Mouse (Mus musculus) midbrain, embryonic 11.5 days (tissue): ENCODE results near the gene Ano2. TPM values are rescaled to one million over a fixed set of nuclear protein-coding genes. Genes with fewer than 3 reads are reported as not detected.

Experiments
- ATAC-seq: fragments of 200-750 bp; cut with Nextera tagmentation; 2 replicates; pipeline ENCODE4 v1.8.0; 2017; ENCODE audit warnings: moderate TSS enrichment, moderate library complexity; ENCODE audit not compliant: low FRiP score
- DNase-seq: peaks from one replicate; pipeline ENCODE4 v3.0.0; 2015; ENCODE audit warnings: low spot score; ENCODE audit errors: missing footprints
- H3K27ac ChIP-seq: fragments of 300-500 bp; sonication (generic); 2 replicates; pipeline ENCODE4 v1.5.1; 2014; ENCODE audit warnings: low read depth, low read length
- H3K27me3 ChIP-seq: fragments of 300-500 bp; sonication (generic); 2 replicates; pipeline ENCODE4 v1.6.1; 2014; ENCODE audit warnings: mild to moderate bottlenecking, low read length, moderate library complexity, mixed read lengths; ENCODE audit not compliant: control insufficient read depth, insufficient read depth
- H3K36me3 ChIP-seq: fragments of 300-500 bp; sonication (generic); 2 replicates; pipeline ENCODE4 v1.6.1; 2014; ENCODE audit warnings: mild to moderate bottlenecking, low read length, moderate library complexity, mixed read lengths; ENCODE audit not compliant: control insufficient read depth, insufficient read depth
- H3K4me1 ChIP-seq: fragments of 300-500 bp; sonication (generic); 2 replicates; pipeline ENCODE4 v1.6.1; 2014; ENCODE audit warnings: low read length; ENCODE audit not compliant: control insufficient read depth, insufficient read depth
- H3K4me2 ChIP-seq: fragments of 300-500 bp; sonication (generic); 2 replicates; pipeline ENCODE4 v1.6.1; 2014; ENCODE audit warnings: mild to moderate bottlenecking, moderate library complexity
- H3K4me3 ChIP-seq: fragments of 300-500 bp; sonication (generic); 2 replicates; pipeline ENCODE4 v1.5.1; 2014; ENCODE audit warnings: low read depth, low read length
- H3K9ac ChIP-seq: fragments of 300-500 bp; sonication (generic); 2 replicates; pipeline ENCODE4 v1.6.1; 2014; ENCODE audit warnings: low read length
- H3K9me3 ChIP-seq: fragments of 300-500 bp; sonication (generic); 2 replicates; pipeline ENCODE4 v1.6.1; 2016; ENCODE audit warnings: low read length; ENCODE audit not compliant: control insufficient read depth
- WGBS: fragments of 180-500 bp; shearing (Covaris S2); extraction: QIAGEN DNeasy Blood & Tissue Kit; methylation state at CpG from one replicate; pipeline ENCODE4 v1.1.7; 2014; 5-methylcytosine and 5-hydroxymethylcytosine counted together
- polyA plus RNA-seq: library from polyadenylated mRNA; unstranded; fragments of >200 nt; fragmentation: Nextera tagmentation; extraction: Ambion mirVana; gene quantifications from 2 replicates; pipeline ENCODE4 v1.2.1, GENCODE M21; 2014

Ano2 gene
- polyA plus RNA-seq, 1 experiment from 2014 or later = 0.31 TPM

DNA sequence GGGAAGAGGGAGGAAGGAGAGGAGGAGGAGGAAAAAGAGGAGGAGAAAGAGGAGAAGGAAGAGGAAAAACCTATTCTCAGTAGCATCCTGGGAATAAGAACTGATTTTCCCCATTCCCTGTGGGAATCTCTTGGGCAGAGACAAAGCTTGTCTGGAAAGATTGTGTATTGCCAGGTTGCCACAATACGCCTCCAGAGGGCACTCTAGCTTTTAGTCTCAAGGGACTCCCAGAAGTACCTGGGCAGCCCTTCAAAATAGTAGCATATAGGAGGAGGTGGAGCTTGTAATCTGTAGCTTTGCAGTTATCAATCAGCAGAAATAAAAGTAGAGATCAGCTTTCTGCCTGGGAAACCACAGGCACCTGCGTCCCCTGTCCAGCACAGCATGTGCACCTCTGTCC is 178.3 kb downstream of the Ano2 start:
- no peaks in the 10 kb centered on the region for H3K4me1 ChIP-seq
- no peak overlapping the region for H3K27ac ChIP-seq
- no peaks in the 10 kb centered on the region for H3K9me3 ChIP-seq
- H3K4me3 ChIP-seq = no peak overlapping the region
- H3K27me3 ChIP-seq = no peaks in the 10 kb centered on the region
- no peak overlapping the region for H3K4me2 ChIP-seq
- WGBS = 29% methylated on average over 2 of the region's 2 CpGs
- no peak for DNase-seq
- H3K36me3 ChIP-seq = no peaks in the 10 kb centered on the region
- ATAC-seq = no peak
- no peak overlapping the region for H3K9ac ChIP-seq

DNA sequence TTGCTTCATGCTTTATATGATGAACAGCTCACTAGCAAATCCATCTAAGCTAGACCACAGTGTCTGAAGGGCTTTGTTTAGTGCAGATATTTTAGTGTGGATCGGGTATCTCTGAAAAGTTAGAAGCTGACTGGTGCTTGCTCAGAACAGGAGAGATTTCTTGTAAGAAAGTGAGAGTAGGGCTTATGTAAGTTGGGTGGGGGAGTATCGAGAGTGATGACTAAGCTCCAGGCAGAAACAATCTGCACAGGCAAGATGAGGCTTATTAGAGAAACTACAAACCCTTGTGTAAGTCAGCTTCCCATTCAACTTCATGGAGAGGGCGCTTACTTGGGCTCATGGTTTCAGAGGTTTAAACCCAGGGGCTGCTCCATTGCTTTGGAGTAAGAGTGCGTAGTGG is 181.3 kb downstream of the Ano2 start:
- 84% methylated on average over 4 of the region's 4 CpGs for WGBS
- H3K27me3 ChIP-seq = no peaks in the 10 kb centered on the region

DNA sequence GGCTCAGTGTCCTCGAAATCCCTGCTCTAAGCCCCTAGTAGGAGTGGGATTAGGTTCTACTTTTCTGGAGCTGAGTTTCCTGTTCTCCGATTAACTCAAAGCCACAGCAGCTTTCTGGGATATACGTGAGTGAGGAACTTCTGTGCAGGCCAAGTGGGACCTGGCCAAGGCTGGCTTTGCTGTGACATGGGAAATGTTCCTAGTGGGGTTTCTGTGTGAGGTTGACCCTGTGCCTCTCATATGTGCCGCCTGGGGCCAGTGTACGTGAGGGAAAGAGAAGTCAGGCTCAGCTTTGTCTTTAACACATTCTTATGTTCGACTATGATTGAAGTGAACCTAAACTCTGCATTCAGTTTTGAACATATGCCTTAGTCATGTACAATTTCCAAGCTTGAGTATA is 184.5 kb downstream of the Ano2 start:
- ATAC-seq = no peak
- WGBS = 80% methylated on average over 6 of the region's 6 CpGs
- no peak for DNase-seq
- Histone ChIP-seq H3K36me3 (no peaks in the 10 kb centered on the region), H3K4me1 (no peaks in the 10 kb centered on the region), H3K9me3 (no peaks in the 10 kb centered on the region), H3K4me3 (no peak overlapping the region), H3K4me2 (no peak overlapping the region), H3K27me3 (no peaks in the 10 kb centered on the region), H3K9ac (no peak overlapping the region), H3K27ac (no peak overlapping the region)

More for the DNA sequence above, 181.3 kb downstream of the Ano2 start:
- no peaks in the 10 kb centered on the region for H3K9me3 ChIP-seq
- no peaks in the 10 kb centered on the region for H3K4me1 ChIP-seq
- ATAC-seq (no peak), DNase-seq (no peak)
- no peak overlapping the region for H3K27ac ChIP-seq
- H3K9ac ChIP-seq = no peak overlapping the region
- H3K4me2 ChIP-seq = no peak overlapping the region
- no peaks in the 10 kb centered on the region for H3K36me3 ChIP-seq
- no peak overlapping the region for H3K4me3 ChIP-seq

DNA sequence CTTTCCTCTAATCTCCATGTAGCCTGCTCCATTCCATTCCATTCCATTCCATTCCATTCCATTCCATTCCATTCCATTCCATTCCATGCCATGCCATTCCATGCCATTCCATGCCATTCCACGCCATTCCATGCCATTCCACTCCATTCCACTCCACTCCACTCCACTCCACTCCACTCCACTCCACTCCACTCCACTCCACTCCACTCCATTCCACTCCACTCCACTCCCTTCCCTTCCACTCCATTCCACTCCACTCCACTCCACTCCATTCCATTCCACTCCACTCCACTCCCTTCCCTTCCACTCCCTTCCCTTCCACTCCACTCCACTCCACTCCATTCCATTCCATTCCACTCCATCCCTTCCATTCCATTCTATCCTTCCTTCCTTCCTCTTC is 186.7 kb downstream of the Ano2 start:
- Histone ChIP-seq H3K9me3 (no peaks in the 10 kb centered on the region), H3K4me3 (no peak overlapping the region), H3K4me1 (no peaks in the 10 kb centered on the region), H3K27me3 (no peaks in the 10 kb centered on the region), H3K4me2 (no peak overlapping the region), H3K9ac (no peak overlapping the region), H3K27ac (no peak overlapping the region), H3K36me3 (no peaks in the 10 kb centered on the region)
- DNase-seq = no peak
- WGBS = 90% methylated on average over 1 of the region's 1 CpGs
- ATAC-seq = no peak

DNA sequence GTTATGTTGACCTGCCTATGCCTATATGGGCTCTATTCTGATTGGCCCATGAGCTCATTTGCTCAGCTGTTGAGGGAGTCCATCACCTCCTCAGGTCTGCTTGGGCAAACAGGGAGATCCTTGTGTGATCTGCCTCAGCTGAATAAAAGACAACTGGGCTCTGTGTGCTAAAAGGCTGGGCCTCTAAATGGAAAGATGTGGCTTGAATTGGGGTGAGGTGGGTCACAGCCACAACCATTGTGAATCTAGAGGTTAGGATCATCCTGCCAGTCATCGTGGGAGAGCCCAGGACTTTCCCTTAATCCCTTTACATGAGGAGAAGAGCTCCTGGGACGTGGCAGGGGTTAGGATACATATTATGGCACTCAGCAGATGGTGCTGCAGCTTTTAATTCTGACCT is 188.5 kb downstream of the Ano2 start:
- no peaks in the 10 kb centered on the region for H3K4me1 ChIP-seq
- no peaks in the 10 kb centered on the region for H3K27me3 ChIP-seq
- H3K9me3 ChIP-seq = no peaks in the 10 kb centered on the region
- WGBS = 57% methylated on average over 2 of the region's 2 CpGs
- DNase-seq (no peak), ATAC-seq (no peak)
- H3K4me3 ChIP-seq = no peak overlapping the region
- no peaks in the 10 kb centered on the region for H3K36me3 ChIP-seq
- no peak overlapping the region for H3K4me2 ChIP-seq
- H3K27ac ChIP-seq = no peak overlapping the region
- H3K9ac ChIP-seq = no peak overlapping the region

DNA sequence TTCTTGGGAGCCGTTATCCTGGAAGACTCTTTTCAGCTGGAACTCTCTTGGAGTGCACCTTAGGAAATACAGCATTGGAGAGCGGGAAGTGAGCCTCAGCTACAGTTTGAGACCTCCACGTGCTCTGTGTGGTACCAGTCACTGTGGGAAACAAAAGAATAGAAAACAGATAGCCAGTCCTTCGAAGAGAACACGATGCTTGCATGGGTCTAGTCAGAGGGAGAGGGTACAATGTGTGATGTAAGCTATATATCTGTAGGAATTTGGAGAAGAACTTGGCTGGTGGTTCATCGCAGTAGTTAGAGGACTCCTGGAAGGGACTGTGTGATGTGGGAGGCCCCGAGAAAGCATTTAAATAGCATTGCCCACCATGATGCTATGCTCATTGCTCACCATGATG is 189.1 kb downstream of the Ano2 start:
- no peaks in the 10 kb centered on the region for H3K4me1 ChIP-seq
- no peaks in the 10 kb centered on the region for H3K27me3 ChIP-seq
- no peak for DNase-seq
- no peak overlapping the region for H3K9ac ChIP-seq
- no peak overlapping the region for H3K27ac ChIP-seq
- ATAC-seq = no peak
- no peaks in the 10 kb centered on the region for H3K36me3 ChIP-seq
- WGBS = 88% methylated on average over 7 of the region's 7 CpGs
- H3K4me3 ChIP-seq = no peak overlapping the region
- H3K4me2 ChIP-seq = no peak overlapping the region
- no peaks in the 10 kb centered on the region for H3K9me3 ChIP-seq

DNA sequence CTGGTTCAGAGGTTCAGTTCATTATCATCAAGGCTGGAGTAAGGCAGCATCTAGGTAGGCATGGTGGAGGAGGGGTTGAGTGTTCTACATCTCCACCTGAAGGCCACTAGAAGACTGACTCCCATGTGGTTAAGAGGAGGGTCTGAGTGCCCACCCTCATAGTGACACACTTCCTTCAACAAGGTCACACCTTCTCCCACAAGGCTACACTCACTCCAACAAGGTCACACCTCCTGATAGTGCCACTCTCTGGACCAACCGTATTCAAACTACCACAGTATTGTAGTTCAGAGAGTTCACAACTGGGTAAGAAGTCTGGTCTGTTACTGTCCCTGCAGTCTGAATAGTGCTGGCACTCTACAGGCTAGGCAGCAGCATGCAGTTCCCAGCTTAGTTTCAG is 198.4 kb downstream of the Ano2 start:
- 93% methylated on average over 1 of the region's 1 CpGs for WGBS
- no peak for DNase-seq
- H3K4me2 ChIP-seq = no peak overlapping the region
- H3K4me3 ChIP-seq = no peak overlapping the region
- no peaks in the 10 kb centered on the region for H3K27me3 ChIP-seq
- no peaks in the 10 kb centered on the region for H3K36me3 ChIP-seq
- no peak for ATAC-seq
- H3K9me3 ChIP-seq = no peaks in the 10 kb centered on the region
- no peak overlapping the region for H3K9ac ChIP-seq
- no peak overlapping the region for H3K27ac ChIP-seq
- no peaks in the 10 kb centered on the region for H3K4me1 ChIP-seq

DNA sequence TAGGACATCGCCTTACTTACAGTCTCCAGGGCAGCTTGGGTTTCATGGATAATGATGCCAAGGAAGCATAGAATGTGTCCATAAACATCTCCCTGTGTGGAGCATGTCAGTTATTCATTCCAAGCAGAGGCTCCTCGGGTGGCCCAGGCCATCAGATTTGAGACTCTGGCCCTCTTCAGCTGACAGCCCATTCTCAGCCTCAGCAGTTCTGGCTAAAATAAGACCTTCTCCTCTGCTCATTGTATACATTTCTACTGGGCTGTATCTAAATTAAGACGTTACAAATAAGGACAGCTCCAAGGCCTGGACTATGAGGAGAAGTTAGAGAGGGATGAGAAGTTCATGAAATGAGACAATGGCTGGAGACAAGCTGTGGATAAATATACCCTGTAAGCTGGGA is 204.1 kb downstream of the Ano2 start:
- H3K4me3 ChIP-seq = no peak overlapping the region
- no peak overlapping the region for H3K9ac ChIP-seq
- no peaks in the 10 kb centered on the region for H3K36me3 ChIP-seq
- no peaks in the 10 kb centered on the region for H3K4me1 ChIP-seq
- ATAC-seq = no peak
- no peak for DNase-seq
- 83% methylated on average over 3 of the region's 3 CpGs for WGBS
- H3K4me2 ChIP-seq = no peak overlapping the region
- H3K9me3 ChIP-seq = no peaks in the 10 kb centered on the region
- no peaks in the 10 kb centered on the region for H3K27me3 ChIP-seq
- no peak overlapping the region for H3K27ac ChIP-seq

DNA sequence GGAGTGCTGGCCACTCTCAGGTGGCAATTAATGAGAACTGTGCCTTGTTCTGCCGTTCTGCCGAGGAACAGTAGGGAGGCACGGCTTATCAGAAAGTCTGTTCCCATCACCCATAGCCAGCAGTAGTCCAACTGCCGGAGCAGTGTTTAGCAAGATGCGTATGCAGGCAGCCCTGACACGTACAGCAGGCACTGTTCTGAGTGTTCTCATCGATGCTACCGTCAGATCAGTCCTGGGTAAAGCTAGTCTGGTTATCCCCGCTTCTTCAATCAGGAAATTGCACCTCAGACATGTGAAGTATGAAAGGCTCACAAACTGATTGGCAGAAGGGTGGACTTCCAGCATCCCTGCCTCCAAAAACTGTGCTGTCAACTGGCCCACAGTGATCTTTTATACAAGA is 224.2 kb downstream of the Ano2 start:
- H3K9ac ChIP-seq = no peak overlapping the region
- H3K27ac ChIP-seq = no peak overlapping the region
- H3K27me3 ChIP-seq = no peaks in the 10 kb centered on the region
- H3K4me3 ChIP-seq = no peak overlapping the region
- no peak overlapping the region for H3K4me2 ChIP-seq
- ATAC-seq (no peak), DNase-seq (no peak)
- no peaks in the 10 kb centered on the region for H3K36me3 ChIP-seq
- H3K4me1 ChIP-seq = no peaks in the 10 kb centered on the region
- H3K9me3 ChIP-seq = no peaks in the 10 kb centered on the region
- WGBS = 80% methylated on average over 9 of the region's 9 CpGs

DNA sequence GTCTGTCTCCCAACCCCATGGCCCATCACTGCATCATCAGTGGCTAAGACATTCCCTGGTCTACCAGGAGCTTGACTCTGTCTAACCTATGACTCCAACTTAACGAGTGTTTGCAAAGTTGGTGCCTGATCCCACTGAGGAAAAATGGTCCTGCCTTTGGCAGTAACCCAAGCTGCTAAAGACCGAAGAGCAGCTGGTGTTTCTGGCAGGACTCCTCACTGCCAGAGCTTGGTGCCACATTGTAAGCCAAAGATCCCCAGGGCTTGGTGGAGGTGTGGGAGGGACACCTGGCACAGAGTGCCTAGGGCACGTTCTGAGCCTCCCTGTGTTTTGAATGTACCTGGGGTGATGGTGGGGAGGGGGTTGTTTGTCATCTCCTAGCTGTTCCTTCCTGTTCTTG is 232.5 kb downstream of the Ano2 start:
- Histone ChIP-seq H3K27ac (no peak overlapping the region), H3K9me3 (no peaks in the 10 kb centered on the region), H3K27me3 (no peaks in the 10 kb centered on the region), H3K4me3 (no peak overlapping the region), H3K36me3 (no peaks in the 10 kb centered on the region), H3K4me1 (no peaks in the 10 kb centered on the region), H3K4me2 (no peak overlapping the region), H3K9ac (no peak overlapping the region)
- 82% methylated on average over 3 of the region's 3 CpGs for WGBS
- DNase-seq (no peak), ATAC-seq (no peak)
